Mouse (Mus musculus) heart, embryonic 14.5 days (tissue): ENCODE measurements around the gene Uck2. TPM values are rescaled to one million over a fixed set of nuclear protein-coding genes. Genes with fewer than 3 reads are reported as not detected.

Experiments
- ATAC-seq: fragments of 200-750 bp; cut with Nextera tagmentation; 2 replicates; pipeline ENCODE4 v1.8.0; 2017; ENCODE audit warnings: low read depth, moderate TSS enrichment; ENCODE audit not compliant: insufficient number of reproducible peaks, insufficient read depth, low FRiP score
- H3K27ac ChIP-seq, 2 experiments: fragments of 200-500 bp in 1 of 2; fragments of 300-500 bp in 1 of 2; sonication (generic) in 1 of 2; replicated peaks in 1 of 2; 2 replicates each; pipeline ENCODE4 v1.5.1; 2012 to 2014; ENCODE audit warnings: low read depth in 2 of 2, low read length in 2 of 2, control low read depth in 1 of 2, mild to moderate bottlenecking in 1 of 2, mixed read lengths in 1 of 2; ENCODE audit not compliant: control insufficient read depth in 1 of 2, insufficient read depth in 1 of 2
- H3K27me3 ChIP-seq: fragments of 300-500 bp; sonication (generic); 2 replicates; pipeline ENCODE4 v1.6.1; 2014; ENCODE audit warnings: mild to moderate bottlenecking, low read length, control low read depth; ENCODE audit not compliant: control insufficient read depth, insufficient read depth
- H3K36me3 ChIP-seq: fragments of 300-500 bp; sonication (generic); 2 replicates; pipeline ENCODE4 v1.6.1; 2014; ENCODE audit warnings: mild to moderate bottlenecking, control low read depth, low read length, mixed read lengths; ENCODE audit not compliant: control insufficient read depth, insufficient read depth
- H3K4me1 ChIP-seq, 2 experiments: fragments of 200-500 bp in 1 of 2; fragments of 300-500 bp in 1 of 2; sonication (generic) in 1 of 2; 2 replicates each; pipeline ENCODE4 v1.6.1; 2012 to 2014; ENCODE audit warnings: low read length in 2 of 2, control low read depth in 1 of 2, mixed read lengths in 1 of 2; ENCODE audit not compliant: control insufficient read depth in 2 of 2, insufficient read depth in 2 of 2
- H3K4me2 ChIP-seq: fragments of 300-500 bp; sonication (generic); 2 replicates; pipeline ENCODE4 v1.6.1; 2014; ENCODE audit warnings: mild to moderate bottlenecking, low read length
- H3K4me3 ChIP-seq, 2 experiments: fragments of 200-500 bp in 1 of 2; fragments of 300-500 bp in 1 of 2; sonication (generic) in 1 of 2; 2 replicates each; pipeline ENCODE4 v1.5.1; 2012 to 2014; ENCODE audit warnings: low read length in 2 of 2, mild to moderate bottlenecking in 2 of 2, control low read depth in 1 of 2, low read depth in 1 of 2, moderate library complexity in 1 of 2; ENCODE audit not compliant: control insufficient read depth in 1 of 2, insufficient read depth in 1 of 2
- H3K9ac ChIP-seq: fragments of 300-500 bp; sonication (generic); 2 replicates; pipeline ENCODE4 v1.6.1; 2014; ENCODE audit warnings: mild to moderate bottlenecking, low read length
- H3K9me3 ChIP-seq: fragments of 300-500 bp; sonication (generic); 2 replicates; pipeline ENCODE4 v1.6.1; 2016; ENCODE audit warnings: low read length, control low read depth; ENCODE audit not compliant: control insufficient read depth
- WGBS: fragments of 180-500 bp; shearing (Covaris S2); extraction: QIAGEN DNeasy Blood & Tissue Kit; methylation state at CpG from one replicate; pipeline ENCODE4 v1.1.7; 2014; 5-methylcytosine and 5-hydroxymethylcytosine counted together
- polyA plus RNA-seq: library from polyadenylated mRNA; unstranded; fragments of >200 nt; fragmentation: Nextera tagmentation; extraction: Ambion mirVana; gene quantifications from 2 replicates; pipeline ENCODE4 v1.2.1, GENCODE M21; 2014

Gene Uck2
- polyA plus RNA-seq, 1 experiment from 2014 or later = 39.2 TPM

DNA sequence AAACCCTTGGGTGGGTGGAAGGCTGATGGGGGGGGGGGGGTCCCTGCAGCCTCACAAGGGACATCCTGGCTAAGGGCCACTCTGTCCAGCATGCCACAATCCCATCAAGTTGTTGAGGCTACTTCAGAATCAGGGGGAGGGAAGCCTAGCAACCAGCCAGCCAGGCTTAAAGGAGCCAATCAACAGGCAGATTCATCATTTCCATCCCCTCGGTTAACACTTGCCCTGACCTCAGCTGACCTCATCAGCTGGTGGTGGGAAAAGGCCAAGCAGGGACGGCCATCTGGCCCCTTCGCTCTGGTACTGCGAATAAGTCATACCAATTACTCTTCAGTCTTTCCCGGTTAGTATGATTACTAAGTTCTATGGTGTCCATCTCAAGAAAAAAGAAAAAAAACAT is 44.8 kb downstream of the Uck2 start:
- H3K27me3 ChIP-seq = no peaks in the 10 kb centered on the region
- H3K36me3 ChIP-seq = peaks cover 11% of the 10 kb centered on the region
- peaks cover 31 to 50% of the 10 kb centered on the region in 2 experiments for H3K4me1 ChIP-seq
- H3K4me2 ChIP-seq = no peak overlapping the region
- no peak overlapping the region for H3K9ac ChIP-seq
- H3K9me3 ChIP-seq = no peaks in the 10 kb centered on the region
- no peak overlapping the region for H3K27ac ChIP-seq
- no peak overlapping the region for H3K4me3 ChIP-seq
- 63% methylated on average over 5 of the region's 5 CpGs for WGBS
- ATAC-seq = no peak

DNA sequence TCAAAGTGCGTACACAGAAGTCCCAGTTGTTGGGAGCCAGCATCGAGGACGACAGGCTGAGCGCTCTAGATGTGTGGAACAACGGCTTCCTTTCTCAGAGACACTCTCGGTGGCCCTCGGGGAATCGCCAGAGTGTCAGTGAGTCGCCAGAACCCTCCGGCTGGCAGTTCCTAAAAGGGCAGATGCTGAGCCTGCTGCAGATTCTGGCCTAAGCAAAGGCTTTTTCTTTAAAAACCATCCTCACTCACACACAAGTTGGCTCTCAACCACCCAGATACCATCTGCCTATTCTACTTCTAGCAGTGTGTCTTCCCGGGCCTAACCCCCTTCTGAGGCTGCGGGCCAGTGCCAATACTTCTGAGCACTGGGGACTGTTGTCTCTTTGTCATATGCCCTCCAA is 45.2 kb downstream of the Uck2 start:
- H3K4me1 ChIP-seq = peaks cover 27 to 45% of the 10 kb centered on the region in 2 experiments
- no peaks in the 10 kb centered on the region for H3K9me3 ChIP-seq
- H3K9ac ChIP-seq = no peak overlapping the region
- peaks cover 13% of the 10 kb centered on the region for H3K36me3 ChIP-seq
- ATAC-seq = no peak
- H3K4me3 ChIP-seq = no peak overlapping the region
- WGBS = 62% methylated on average over 12 of the region's 12 CpGs
- H3K27me3 ChIP-seq = no peaks in the 10 kb centered on the region
- H3K27ac ChIP-seq = no peak overlapping the region
- no peak overlapping the region for H3K4me2 ChIP-seq

DNA sequence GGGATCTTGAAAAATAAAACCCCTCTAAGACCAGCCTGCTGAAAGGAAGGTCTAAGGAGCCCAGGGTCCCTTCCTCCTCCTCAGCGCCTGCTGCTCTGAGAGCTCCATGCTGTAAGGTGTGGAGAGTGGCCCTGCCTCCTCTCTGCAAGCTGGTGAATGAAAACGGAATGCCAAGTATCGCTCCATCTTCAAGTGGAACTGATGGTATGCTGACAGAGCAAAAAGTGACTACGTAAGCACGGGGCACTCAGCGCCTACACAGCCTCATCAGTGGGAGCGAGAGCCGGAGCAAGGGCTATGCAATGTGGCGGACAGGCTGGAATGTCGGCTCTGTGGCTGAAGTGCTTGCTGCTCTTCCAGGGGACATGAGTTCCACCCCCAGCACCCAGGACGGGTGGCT is 47.3 kb downstream of the Uck2 start:
- Histone ChIP-seq H3K9me3 (no peaks in the 10 kb centered on the region), H3K4me2 (peak overlapping the region; percentile 32), H3K36me3 (peaks cover 32% of the 10 kb centered on the region), H3K27ac (no peak overlapping the region), H3K9ac (no peak overlapping the region), H3K4me1 (peaks cover 24 to 34% of the 10 kb centered on the region in 2 experiments), H3K4me3 (no peak overlapping the region), H3K27me3 (no peaks in the 10 kb centered on the region)
- WGBS = 37% methylated on average over 11 of the region's 11 CpGs
- peak; percentile 41; the same call in 1 of the 2 replicates for ATAC-seq

DNA sequence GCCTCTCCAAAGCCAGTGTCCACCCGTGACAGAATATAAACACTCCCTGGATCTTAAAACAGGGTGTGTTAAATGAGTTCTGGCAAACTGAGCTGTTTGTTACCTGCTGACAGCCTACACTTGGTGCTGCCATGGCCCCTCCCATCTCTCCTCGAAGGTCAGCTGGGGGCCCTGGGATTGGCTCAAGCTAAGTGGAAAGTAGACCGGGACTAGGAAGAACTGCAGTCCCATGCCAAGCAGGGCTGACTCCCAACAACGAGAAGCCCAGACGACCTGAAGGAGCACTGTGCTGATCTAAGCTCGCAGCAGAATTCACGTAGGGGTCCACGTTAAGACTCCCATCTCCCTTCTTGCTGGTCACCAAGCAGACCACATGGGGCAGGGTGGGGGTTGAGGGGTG is 48.3 kb downstream of the Uck2 start:
- Histone ChIP-seq H3K9me3 (no peaks in the 10 kb centered on the region), H3K9ac (no peak overlapping the region), H3K4me3 (no peak overlapping the region), H3K4me1 (peaks cover 24 to 29% of the 10 kb centered on the region in 2 experiments), H3K4me2 (no peak overlapping the region), H3K27me3 (no peaks in the 10 kb centered on the region), H3K36me3 (peaks cover 34% of the 10 kb centered on the region), H3K27ac (no peak overlapping the region)
- no peak for ATAC-seq
- 48% methylated on average over 8 of the region's 8 CpGs for WGBS

DNA sequence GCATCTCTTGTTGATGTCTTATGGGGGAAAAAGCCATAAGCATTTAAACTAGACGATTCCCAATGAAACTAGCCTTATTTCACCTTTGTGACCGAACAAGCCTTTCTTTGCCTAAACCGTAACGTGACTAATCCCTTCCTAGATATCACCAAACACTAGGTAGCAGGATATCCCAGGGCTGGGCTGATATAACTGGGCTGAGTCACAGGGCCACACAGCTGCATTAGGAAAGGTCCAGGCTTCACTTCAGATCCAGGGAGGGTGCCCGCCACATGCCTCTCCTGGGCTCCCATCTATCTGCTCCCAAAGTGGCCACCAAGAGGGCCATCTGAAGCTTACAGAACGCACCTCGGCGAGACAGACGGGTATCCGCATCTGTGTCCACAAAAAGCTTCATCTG is 50.8 kb downstream of the Uck2 start:
- ATAC-seq = no peak
- Histone ChIP-seq H3K4me2 (no peak overlapping the region), H3K9ac (no peak overlapping the region), H3K4me1 (peaks cover 18 to 33% of the 10 kb centered on the region in 2 experiments), H3K36me3 (peaks cover 42% of the 10 kb centered on the region), H3K4me3 (no peak overlapping the region), H3K9me3 (no peaks in the 10 kb centered on the region), H3K27me3 (no peaks in the 10 kb centered on the region), H3K27ac (no peak overlapping the region)
- WGBS = 92% methylated on average over 10 of the region's 10 CpGs

DNA sequence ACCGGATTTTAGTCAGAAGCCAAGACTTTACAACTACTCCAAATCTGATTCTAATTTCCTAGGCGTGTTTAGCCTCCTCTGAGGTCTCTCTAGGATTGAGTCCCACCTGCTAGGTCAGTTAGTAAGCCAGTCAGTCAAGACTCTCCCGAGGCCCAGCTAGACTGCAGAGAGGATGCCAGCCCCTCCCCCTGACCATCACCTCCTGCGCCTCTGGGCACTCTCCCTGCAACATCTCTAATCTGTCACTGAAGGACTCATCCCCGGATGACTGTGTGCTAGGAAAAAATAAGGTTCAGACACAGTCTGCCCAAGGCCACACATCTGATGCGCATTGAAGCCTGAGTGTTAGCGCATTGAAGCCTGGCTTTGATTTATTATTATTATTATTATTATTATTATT is 52.2 kb downstream of the Uck2 start:
- no peaks in the 10 kb centered on the region for H3K27me3 ChIP-seq
- H3K4me3 ChIP-seq = no peak overlapping the region
- 77% methylated on average over 7 of the region's 7 CpGs for WGBS
- H3K9ac ChIP-seq = no peak overlapping the region
- ATAC-seq = no peak
- H3K27ac ChIP-seq = no peak overlapping the region
- peaks cover 12 to 29% of the 10 kb centered on the region in 2 experiments for H3K4me1 ChIP-seq
- no peaks in the 10 kb centered on the region for H3K9me3 ChIP-seq
- H3K4me2 ChIP-seq = no peak overlapping the region
- peaks cover 54% of the 10 kb centered on the region for H3K36me3 ChIP-seq

DNA sequence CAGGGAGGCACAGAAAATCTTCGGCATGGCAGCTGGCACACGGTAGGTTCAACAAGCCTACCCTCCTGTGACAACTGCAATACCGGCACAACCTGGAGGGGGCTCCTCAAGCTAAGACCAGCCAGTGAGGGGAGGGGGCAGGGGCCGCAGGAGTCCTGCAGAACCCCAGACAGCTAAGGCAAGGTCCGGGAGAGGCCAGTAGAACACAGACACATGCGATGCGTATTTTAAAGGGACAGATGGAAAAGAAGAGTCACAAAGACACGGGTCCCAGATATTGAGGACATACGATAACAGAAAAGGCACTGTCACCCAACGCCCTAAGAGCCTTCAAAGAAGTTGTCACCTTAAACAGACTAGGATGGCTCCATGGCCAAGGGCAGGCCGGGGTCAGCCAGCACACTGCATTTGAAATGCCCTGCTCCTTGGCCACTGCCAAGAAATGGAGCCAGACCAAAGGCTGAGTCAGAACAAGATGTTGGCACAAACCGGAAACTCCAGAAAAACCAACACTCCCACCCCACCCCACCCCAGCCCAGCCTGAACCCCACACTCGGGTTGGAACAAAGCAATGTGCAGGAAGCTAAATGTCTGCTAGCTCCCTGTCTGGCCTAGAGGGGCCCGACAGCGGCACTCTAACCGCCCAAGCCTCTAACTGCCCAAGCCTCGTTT is 53.4 kb downstream of the Uck2 start:
- ATAC-seq = no peak
- no peak overlapping the region for H3K4me3 ChIP-seq
- 0 out of 4 replicates have a peak overlapping the region, but pooled peaks of 1 of the 2 experiments have one; percentile 14 for H3K27ac ChIP-seq
- no peak overlapping the region for H3K4me2 ChIP-seq
- H3K4me1 ChIP-seq = peaks cover 1 to 17% of the 10 kb centered on the region in 2 experiments
- no peaks in the 10 kb centered on the region for H3K9me3 ChIP-seq
- H3K27me3 ChIP-seq = no peaks in the 10 kb centered on the region
- WGBS = 65% methylated on average over 17 of the region's 17 CpGs
- H3K36me3 ChIP-seq = peaks cover 64% of the 10 kb centered on the region
- no peak overlapping the region for H3K9ac ChIP-seq
